Mouse (Mus musculus): ENCODE data around the gene Arrb1. TPM values are rescaled to one million over a fixed set of nuclear protein-coding genes. Genes with fewer than 3 reads are reported as not detected.

Gene Arrb1
- polyA plus RNA-seq, 1 experiment from 2014 or later, result 5.3 TPM

DNA sequence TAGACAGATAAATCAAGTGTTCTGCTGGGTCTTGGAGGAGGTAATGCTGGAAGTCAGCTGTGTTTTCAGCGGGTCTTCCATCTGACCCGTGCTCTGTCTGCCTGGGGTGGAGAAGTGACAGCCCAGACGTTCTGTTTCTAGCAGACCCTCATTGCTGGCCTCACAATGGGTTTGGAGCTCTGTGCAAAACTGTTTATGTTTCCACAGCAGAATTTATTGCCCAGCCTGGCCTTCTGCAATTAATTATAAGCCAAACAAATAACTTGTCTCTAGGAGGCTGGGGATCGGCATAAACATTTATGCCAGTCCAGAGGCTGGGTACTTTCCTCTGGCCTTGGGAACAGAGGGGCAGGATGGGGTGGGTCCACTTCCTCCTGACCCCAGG, 18.6 kb downstream of the Arrb1 start:
- H3K27me3 ChIP-seq (ENCODE audit: control insufficient read depth, insufficient read depth, low read length), result no peaks in the 10 kb centered on the region
- peak overlapping the region; percentile 32; the same call in 1 of the 2 replicates for H3K4me2 ChIP-seq
- no peak overlapping the region for H3K4me3 ChIP-seq (ENCODE audit: low read depth, low read length)
- no peaks in the 10 kb centered on the region for H3K36me3 ChIP-seq (ENCODE audit: control insufficient read depth, insufficient read depth, low read length)
- no peaks in the 10 kb centered on the region for H3K9me3 ChIP-seq (replicated peaks; ENCODE audit: control insufficient read depth, low read length)
- H3K9ac ChIP-seq (ENCODE audit: low read depth, low read length), result no peak overlapping the region
- H3K4me1 ChIP-seq (ENCODE audit: control insufficient read depth, insufficient read depth, low read length), result peaks cover 29% of the 10 kb centered on the region
- ATAC-seq (replicated peaks; ENCODE audit: insufficient number of reproducible peaks, low FRiP score, low TSS enrichment), result no peak
- H3K27ac ChIP-seq (ENCODE audit: low read depth, low read length), result peak overlapping the region; percentile 79
- WGBS (ENCODE audit: insufficient replicate concordance), result 28% methylated on average over 4 of the region's 4 CpGs

DNA sequence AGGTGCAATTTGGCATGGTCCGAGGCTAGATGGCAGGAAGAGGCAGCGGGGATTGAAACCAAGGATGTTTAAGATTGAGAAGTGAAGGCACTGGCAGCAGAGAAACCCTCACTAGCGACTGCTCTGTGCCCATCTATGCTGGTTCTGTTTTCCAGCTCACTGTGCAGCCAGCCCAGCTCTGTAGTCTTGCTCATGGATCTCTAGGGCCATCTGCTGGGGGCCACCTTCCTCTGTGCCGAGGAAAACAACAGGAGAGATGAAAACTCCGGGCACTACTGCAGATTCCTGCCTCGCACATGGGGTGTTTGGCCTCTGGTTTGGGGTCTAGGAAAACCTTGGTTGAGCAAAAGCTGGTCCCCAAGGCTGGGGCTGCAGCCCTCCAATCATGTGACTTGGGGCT, 20.6 kb downstream of the Arrb1 start:
- ATAC-seq (replicated peaks; ENCODE audit: insufficient number of reproducible peaks, low FRiP score, low TSS enrichment), result no peak
- no peaks in the 10 kb centered on the region for H3K9me3 ChIP-seq (replicated peaks; ENCODE audit: control insufficient read depth, low read length)
- H3K27me3 ChIP-seq (ENCODE audit: control insufficient read depth, insufficient read depth, low read length), result no peaks in the 10 kb centered on the region
- H3K27ac ChIP-seq (ENCODE audit: low read depth, low read length), result no peak overlapping the region
- H3K4me1 ChIP-seq (ENCODE audit: control insufficient read depth, insufficient read depth, low read length), result peaks cover 31% of the 10 kb centered on the region
- no peaks in the 10 kb centered on the region for H3K36me3 ChIP-seq (ENCODE audit: control insufficient read depth, insufficient read depth, low read length)
- 29% methylated on average over 6 of the region's 6 CpGs for WGBS (ENCODE audit: insufficient replicate concordance)
- H3K9ac ChIP-seq (ENCODE audit: low read depth, low read length), result no peak overlapping the region
- H3K4me3 ChIP-seq (ENCODE audit: low read depth, low read length), result no peak overlapping the region
- no peak overlapping the region for H3K4me2 ChIP-seq

DNA sequence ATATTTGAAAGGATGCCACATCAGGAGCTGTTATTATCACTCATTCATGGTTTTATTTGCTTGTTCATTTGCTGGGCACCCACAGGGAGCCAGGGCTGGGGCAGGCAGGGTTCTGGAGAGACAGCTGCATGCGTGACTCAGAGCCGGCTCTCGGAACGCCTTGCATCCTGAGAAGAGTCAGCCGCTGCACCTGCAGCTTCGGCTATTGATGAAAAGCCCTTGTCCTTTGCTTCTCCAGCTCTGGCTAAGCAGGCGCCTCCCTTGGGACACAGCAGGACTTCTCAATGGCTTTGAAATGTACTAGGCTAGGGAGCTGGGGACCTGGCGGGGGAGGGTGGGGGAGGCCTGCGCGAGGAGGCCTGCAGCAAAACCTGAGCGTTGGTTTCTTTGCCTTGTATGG, 23.8 kb downstream of the Arrb1 start:
- Histone ChIP-seq H3K4me2 (peak overlapping the region; percentile 24; the same call in 1 of the 2 replicates), H3K4me1 (ENCODE audit: control insufficient read depth, insufficient read depth, low read length) (peaks cover 29% of the 10 kb centered on the region), H3K4me3 (ENCODE audit: low read depth, low read length) (no peak overlapping the region), H3K9me3 (replicated peaks; ENCODE audit: control insufficient read depth, low read length) (no peaks in the 10 kb centered on the region), H3K27ac (ENCODE audit: low read depth, low read length) (no peak overlapping the region), H3K9ac (ENCODE audit: low read depth, low read length) (no peak overlapping the region), H3K27me3 (ENCODE audit: control insufficient read depth, insufficient read depth, low read length) (no peaks in the 10 kb centered on the region; the same call in 1 of the 2 replicates), H3K36me3 (ENCODE audit: control insufficient read depth, insufficient read depth, low read length) (no peaks in the 10 kb centered on the region)
- ATAC-seq (replicated peaks; ENCODE audit: insufficient number of reproducible peaks, low FRiP score, low TSS enrichment), result no peak
- WGBS (ENCODE audit: insufficient replicate concordance), result 25% methylated on average over 11 of the region's 11 CpGs

DNA sequence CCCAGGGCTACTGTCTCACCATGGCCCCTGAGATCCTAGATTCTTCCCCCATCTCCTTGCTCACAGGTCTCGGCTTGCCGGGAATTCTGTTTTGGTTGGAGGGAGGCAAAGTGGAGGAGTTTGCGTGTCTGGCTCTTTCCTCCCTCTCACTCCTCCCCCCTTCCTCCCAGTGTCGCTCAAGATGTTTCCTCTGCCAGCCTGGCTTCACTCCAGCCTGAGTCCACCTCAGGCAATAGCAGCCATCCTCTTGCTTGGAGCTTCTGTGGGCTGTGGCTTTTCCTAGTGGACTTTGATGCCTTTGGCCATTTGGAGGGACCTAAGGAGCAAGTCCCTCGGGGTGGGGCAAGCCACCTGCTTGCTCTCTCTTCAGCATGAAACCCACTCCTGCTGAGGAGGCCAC, 27.2 kb downstream of the Arrb1 start:
- H3K9ac ChIP-seq (ENCODE audit: low read depth, low read length), result 0 out of 2 replicates have a peak overlapping the region, but pooled peaks have one; percentile 22
- no peak overlapping the region for H3K4me2 ChIP-seq
- ATAC-seq (replicated peaks; ENCODE audit: insufficient number of reproducible peaks, low FRiP score, low TSS enrichment), result no peak
- no peak overlapping the region for H3K27ac ChIP-seq (ENCODE audit: low read depth, low read length)
- 22% methylated on average over 5 of the region's 5 CpGs for WGBS (ENCODE audit: insufficient replicate concordance)
- H3K9me3 ChIP-seq (replicated peaks; ENCODE audit: control insufficient read depth, low read length), result no peaks in the 10 kb centered on the region
- no peaks in the 10 kb centered on the region; the same call in 1 of the 2 replicates for H3K27me3 ChIP-seq (ENCODE audit: control insufficient read depth, insufficient read depth, low read length)
- H3K36me3 ChIP-seq (ENCODE audit: control insufficient read depth, insufficient read depth, low read length), result no peaks in the 10 kb centered on the region
- peaks cover 40% of the 10 kb centered on the region for H3K4me1 ChIP-seq (ENCODE audit: control insufficient read depth, insufficient read depth, low read length)
- no peak overlapping the region for H3K4me3 ChIP-seq (ENCODE audit: low read depth, low read length)

DNA sequence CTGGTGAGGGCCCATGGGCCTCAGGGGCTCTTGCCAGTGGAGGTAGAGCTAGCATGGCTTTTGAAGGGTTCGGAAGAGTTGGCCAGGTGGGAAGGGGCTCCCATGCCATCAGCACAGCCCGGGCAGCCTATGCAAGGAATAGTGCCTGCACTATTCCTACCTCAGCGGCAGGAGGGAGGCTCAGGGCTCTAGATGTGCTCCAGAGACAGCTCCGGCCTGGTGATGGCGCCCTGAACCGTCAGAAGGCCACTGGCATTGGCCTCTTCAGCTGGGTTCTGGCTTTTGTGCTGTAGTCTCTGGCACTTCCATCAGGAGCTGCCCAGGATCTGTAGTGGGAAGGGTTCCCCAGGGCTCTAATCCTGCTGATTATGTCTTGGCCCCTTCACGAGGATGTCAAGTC, 28.0 kb downstream of the Arrb1 start:
- no peak for ATAC-seq (replicated peaks; ENCODE audit: insufficient number of reproducible peaks, low FRiP score, low TSS enrichment)
- Histone ChIP-seq H3K9me3 (replicated peaks; ENCODE audit: control insufficient read depth, low read length) (no peaks in the 10 kb centered on the region), H3K4me3 (ENCODE audit: low read depth, low read length) (no peak overlapping the region), H3K36me3 (ENCODE audit: control insufficient read depth, insufficient read depth, low read length) (no peaks in the 10 kb centered on the region), H3K4me1 (ENCODE audit: control insufficient read depth, insufficient read depth, low read length) (peaks cover 40% of the 10 kb centered on the region), H3K9ac (ENCODE audit: low read depth, low read length) (no peak overlapping the region), H3K4me2 (no peak overlapping the region), H3K27me3 (ENCODE audit: control insufficient read depth, insufficient read depth, low read length) (no peaks in the 10 kb centered on the region; the same call in 1 of the 2 replicates), H3K27ac (ENCODE audit: low read depth, low read length) (no peak overlapping the region)
- 55% methylated on average over 7 of the region's 7 CpGs for WGBS (ENCODE audit: insufficient replicate concordance)

DNA sequence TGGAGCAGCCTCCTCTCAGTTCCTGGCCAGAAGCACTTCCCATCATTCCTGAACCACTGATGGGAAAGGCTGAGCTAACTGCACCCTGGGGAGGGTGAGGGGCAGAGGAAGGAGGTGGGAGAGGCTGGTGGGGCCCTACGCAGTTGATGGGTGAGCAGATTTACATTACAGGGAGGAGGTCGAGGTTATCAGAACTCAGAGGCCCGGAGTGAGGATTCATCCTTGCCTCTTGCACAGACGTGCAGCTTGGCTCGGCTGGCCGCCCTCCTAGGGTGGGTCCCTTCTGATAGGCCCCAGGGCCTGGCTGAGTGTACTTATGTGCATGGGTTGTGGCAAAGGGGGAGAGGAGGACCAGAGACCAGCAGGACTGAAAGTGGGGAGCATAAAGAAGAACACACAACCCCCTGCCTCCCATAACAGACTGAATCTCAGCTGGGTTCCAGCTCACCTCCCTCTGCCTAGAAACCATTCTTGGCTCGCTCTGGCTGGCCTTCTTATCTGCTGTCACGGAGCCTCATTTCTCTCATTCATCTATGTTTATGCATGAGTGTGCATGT, 30.1 kb downstream of the Arrb1 start:
- H3K27ac ChIP-seq (ENCODE audit: low read depth, low read length), result no peak overlapping the region
- H3K4me2 ChIP-seq, result no peak overlapping the region
- no peak overlapping the region for H3K4me3 ChIP-seq (ENCODE audit: low read depth, low read length)
- H3K36me3 ChIP-seq (ENCODE audit: control insufficient read depth, insufficient read depth, low read length), result no peaks in the 10 kb centered on the region
- 23% methylated on average over 8 of the region's 8 CpGs for WGBS (ENCODE audit: insufficient replicate concordance)
- peak overlapping the region; percentile 36 for H3K9ac ChIP-seq (ENCODE audit: low read depth, low read length)
- H3K4me1 ChIP-seq (ENCODE audit: control insufficient read depth, insufficient read depth, low read length), result peaks cover 40% of the 10 kb centered on the region
- ATAC-seq (replicated peaks; ENCODE audit: insufficient number of reproducible peaks, low FRiP score, low TSS enrichment), result 0 out of 2 replicates have a peak, but pooled peaks have one; percentile 27
- H3K9me3 ChIP-seq (replicated peaks; ENCODE audit: control insufficient read depth, low read length), result no peaks in the 10 kb centered on the region
- no peaks in the 10 kb centered on the region; the same call in 1 of the 2 replicates for H3K27me3 ChIP-seq (ENCODE audit: control insufficient read depth, insufficient read depth, low read length)

DNA sequence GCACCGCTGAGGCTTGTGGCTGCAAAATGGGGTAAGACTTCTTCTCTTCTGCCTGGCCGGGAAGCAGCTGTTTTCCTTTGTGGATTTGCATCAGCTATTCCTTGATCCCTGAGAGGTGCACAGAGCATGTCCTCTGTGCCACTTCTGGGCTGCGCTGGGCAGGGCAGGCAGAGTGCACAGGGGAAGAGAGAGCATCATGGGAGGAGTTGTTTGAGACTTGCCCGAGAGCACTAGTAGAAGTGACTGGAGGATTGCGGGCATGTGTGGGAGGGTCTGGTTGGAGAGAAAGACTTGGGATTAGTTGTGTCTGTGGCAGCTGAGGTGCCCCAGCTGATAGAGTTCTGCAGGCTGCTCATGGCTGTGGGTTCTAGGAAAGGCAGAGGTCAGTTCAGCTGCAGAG, 35.4 kb downstream of the Arrb1 start:
- no peaks in the 10 kb centered on the region for H3K36me3 ChIP-seq (ENCODE audit: control insufficient read depth, insufficient read depth, low read length)
- H3K9me3 ChIP-seq (replicated peaks; ENCODE audit: control insufficient read depth, low read length), result no peaks in the 10 kb centered on the region
- peaks cover 22% of the 10 kb centered on the region for H3K4me1 ChIP-seq (ENCODE audit: control insufficient read depth, insufficient read depth, low read length)
- H3K4me3 ChIP-seq (ENCODE audit: low read depth, low read length), result peak overlapping the region; percentile 2
- peak overlapping the region; percentile 40; the same call in 1 of the 2 replicates for H3K9ac ChIP-seq (ENCODE audit: low read depth, low read length)
- no peaks in the 10 kb centered on the region for H3K27me3 ChIP-seq (ENCODE audit: control insufficient read depth, insufficient read depth, low read length)
- 47% methylated on average over 5 of the region's 5 CpGs for WGBS (ENCODE audit: insufficient replicate concordance)
- no peak for ATAC-seq (replicated peaks; ENCODE audit: insufficient number of reproducible peaks, low FRiP score, low TSS enrichment)
- peak overlapping the region; percentile 18 for H3K27ac ChIP-seq (ENCODE audit: low read depth, low read length)
- H3K4me2 ChIP-seq, result peak overlapping the region; percentile 46

DNA sequence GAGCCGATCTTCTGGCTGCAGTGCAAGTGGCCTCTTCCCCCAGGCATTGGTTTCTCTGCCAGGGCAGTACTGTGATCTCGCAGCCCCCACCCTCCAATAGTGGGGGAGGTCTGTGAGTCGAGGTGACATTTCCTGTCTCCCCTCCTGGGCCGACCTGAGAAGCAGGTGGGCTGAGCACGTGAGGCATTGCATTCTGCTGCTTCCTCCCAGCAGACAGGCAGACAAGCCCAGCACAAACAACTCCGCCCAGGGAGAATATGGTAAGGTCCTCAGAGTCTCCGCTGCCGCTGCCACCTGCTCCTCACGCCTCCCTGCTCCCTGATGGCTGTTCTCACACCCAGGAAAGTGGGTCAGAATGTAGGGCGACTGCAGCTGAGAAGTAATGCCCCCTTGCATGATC, 37.7 kb downstream of the Arrb1 start:
- Histone ChIP-seq H3K36me3 (ENCODE audit: control insufficient read depth, insufficient read depth, low read length) (no peaks in the 10 kb centered on the region), H3K27me3 (ENCODE audit: control insufficient read depth, insufficient read depth, low read length) (no peaks in the 10 kb centered on the region), H3K27ac (ENCODE audit: low read depth, low read length) (no peak overlapping the region), H3K4me1 (ENCODE audit: control insufficient read depth, insufficient read depth, low read length) (peaks cover 20% of the 10 kb centered on the region), H3K4me2 (no peak overlapping the region), H3K9me3 (replicated peaks; ENCODE audit: control insufficient read depth, low read length) (no peaks in the 10 kb centered on the region), H3K9ac (ENCODE audit: low read depth, low read length) (no peak overlapping the region), H3K4me3 (ENCODE audit: low read depth, low read length) (no peak overlapping the region)
- 39% methylated on average over 10 of the region's 10 CpGs for WGBS (ENCODE audit: insufficient replicate concordance)
- no peak for ATAC-seq (replicated peaks; ENCODE audit: insufficient number of reproducible peaks, low FRiP score, low TSS enrichment)

DNA sequence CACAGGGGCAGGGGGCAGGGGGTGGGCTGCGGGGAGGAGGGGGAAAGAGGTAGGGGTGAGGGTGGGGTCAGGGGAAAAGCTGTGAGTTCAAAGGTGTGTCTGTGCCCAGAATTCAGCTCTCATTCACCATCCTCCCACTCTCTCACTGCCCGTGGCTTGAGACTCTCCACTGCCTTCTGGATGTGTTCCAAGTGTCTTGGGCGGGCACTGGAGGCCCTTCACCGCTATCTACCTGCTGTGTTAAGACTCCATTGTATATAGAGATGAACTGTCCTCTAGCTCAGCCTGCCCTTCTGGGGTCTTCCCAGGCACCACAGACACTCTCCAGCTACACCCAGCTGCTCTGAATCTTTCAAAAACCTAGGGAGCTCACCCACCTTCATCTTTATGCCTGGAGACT, 38.1 kb downstream of the Arrb1 start:
- Histone ChIP-seq H3K36me3 (ENCODE audit: control insufficient read depth, insufficient read depth, low read length) (no peaks in the 10 kb centered on the region), H3K27ac (ENCODE audit: low read depth, low read length) (no peak overlapping the region), H3K27me3 (ENCODE audit: control insufficient read depth, insufficient read depth, low read length) (no peaks in the 10 kb centered on the region), H3K4me3 (ENCODE audit: low read depth, low read length) (no peak overlapping the region), H3K4me2 (no peak overlapping the region), H3K9ac (ENCODE audit: low read depth, low read length) (no peak overlapping the region), H3K9me3 (replicated peaks; ENCODE audit: control insufficient read depth, low read length) (no peaks in the 10 kb centered on the region), H3K4me1 (ENCODE audit: control insufficient read depth, insufficient read depth, low read length) (peaks cover 20% of the 10 kb centered on the region)
- whole genome bisulfite sequencing (ENCODE audit: insufficient replicate concordance), result 59% methylated on average over 4 of the region's 4 CpGs
- no peak for ATAC-seq (replicated peaks; ENCODE audit: insufficient number of reproducible peaks, low FRiP score, low TSS enrichment)
